Mouse (Mus musculus) MEL (cell line): ENCODE data around the gene Cmbl.

ENCODE experiments used
- BHLHE40 ChIP-seq: IDR thresholded peaks from 2 replicates; pipeline ENCODE4 v1.6.1; 2012; ENCODE audit warnings: low read depth, mild to moderate bottlenecking, inconsistent platforms, low read length, improper control_type of control experiment, borderline replicate concordance
- CTCF ChIP-seq, 3 experiments: IDR thresholded peaks in 2 of 3; conservative IDR thresholded peaks in 1 of 3; 2 replicates each; pipeline ENCODE4 v1.5.1; 2011 to 2012; ENCODE audit warnings: low read length in 3 of 3, low read depth in 2 of 3, mild to moderate bottlenecking in 2 of 3, improper control_type of control experiment in 1 of 3, inconsistent platforms in 1 of 3, mixed read lengths in 1 of 3, moderate library complexity in 1 of 3; ENCODE audit not compliant: control insufficient read depth in 1 of 3, insufficient read depth in 1 of 3, poor library complexity in 1 of 3, severe bottlenecking in 1 of 3
- EP300 ChIP-seq, 2 experiments: IDR thresholded peaks; 2 replicates each; pipeline ENCODE4 v1.6.1; 2011; ENCODE audit warnings: improper control_type of control experiment in 2 of 2, low read length in 2 of 2, low read depth in 1 of 2, mild to moderate bottlenecking in 1 of 2
- ETS1 ChIP-seq: IDR thresholded peaks from 2 replicates; pipeline ENCODE4 v1.6.1; 2012; ENCODE audit warnings: low read depth, mild to moderate bottlenecking, inconsistent platforms, low read length, improper control_type of control experiment, moderate library complexity
- HCFC1 ChIP-seq: IDR thresholded peaks from 2 replicates; pipeline ENCODE4 v1.6.1; 2012; ENCODE audit warnings: low read depth, mild to moderate bottlenecking, inconsistent platforms, low read length, improper control_type of control experiment, moderate library complexity
- MAX ChIP-seq: IDR thresholded peaks from 2 replicates; pipeline ENCODE4 v1.6.1; 2011; ENCODE audit warnings: low read length, improper control_type of control experiment
- POLR2A ChIP-seq, 2 experiments: IDR thresholded peaks; 2 replicates each; pipeline ENCODE4 v1.6.1; 2011 to 2012; ENCODE audit warnings: low read length in 2 of 2, mild to moderate bottlenecking in 2 of 2, control low read depth in 1 of 2, improper control_type of control experiment in 1 of 2, low read depth in 1 of 2, moderate library complexity in 1 of 2; ENCODE audit not compliant: control insufficient read depth in 1 of 2, insufficient read depth in 1 of 2, poor library complexity in 1 of 2
- POLR2AphosphoS2 ChIP-seq: IDR thresholded peaks from 2 replicates; pipeline ENCODE4 v1.6.1; 2011; ENCODE audit warnings: low read length, improper control_type of control experiment
- SMC3 ChIP-seq: IDR thresholded peaks from 2 replicates; pipeline ENCODE4 v1.6.1; 2011; ENCODE audit warnings: low read depth, low read length, improper control_type of control experiment
- TAL1 ChIP-seq: IDR thresholded peaks from 2 replicates; pipeline ENCODE4 v1.6.1; 2012; ENCODE audit warnings: mild to moderate bottlenecking, inconsistent platforms, low read length, moderate library complexity, mixed read lengths
- TBP ChIP-seq: IDR thresholded peaks from 2 replicates; pipeline ENCODE4 v1.8.0; 2011; ENCODE audit warnings: low read depth, low read length, improper control_type of control experiment

DNA sequence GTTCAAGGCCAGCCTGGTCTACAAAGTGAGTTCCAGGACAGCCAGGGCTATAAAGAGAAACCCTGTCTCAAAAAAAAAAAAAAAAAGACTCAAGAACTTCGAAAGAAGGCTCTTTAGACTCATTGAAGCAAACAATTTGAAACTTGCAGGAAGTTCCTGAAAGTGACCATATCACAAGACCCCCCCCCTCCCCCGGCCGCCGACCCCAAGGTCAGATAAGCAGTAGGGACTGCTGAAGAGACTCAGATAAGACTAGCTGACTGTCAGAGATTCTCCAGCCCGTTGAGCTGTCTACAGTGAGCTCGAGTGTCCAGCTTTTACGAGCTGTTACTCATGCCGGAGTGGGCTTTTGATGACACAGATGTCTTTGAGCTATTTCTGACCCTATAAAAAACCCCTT lies 2.3 kb upstream of the Cmbl start:
- TF ChIP-seq CTCF (IDR thresholded peaks at IDR 0.05 in 2 of 3, conservative IDR thresholded peaks at IDR 0.05 in 1 of 3; ENCODE audit: control insufficient read depth in 1 of 3, insufficient read depth in 1 of 3, low read depth in 2 of 3, low read length in 3 of 3, poor library complexity in 1 of 3, severe bottlenecking in 1 of 3) (no peak), MAX (no peak), EP300 (IDR thresholded peaks at IDR 0.05; ENCODE audit: low read depth in 1 of 2, low read length in 2 of 2) (peak in 1 of 2 experiments; percentile 40; a peak in 2 of 4 replicates), TAL1 (peak; percentile 31), POLR2AphosphoS2 (no peak), ETS1 (no peak), BHLHE40 (no peak), HCFC1 (no peak), POLR2A (IDR thresholded peaks at IDR 0.05; ENCODE audit: control insufficient read depth in 1 of 2, insufficient read depth in 1 of 2, low read depth in 1 of 2, low read length in 2 of 2, poor library complexity in 1 of 2) (no peak), TBP (no peak), SMC3 (no peak)
